Mouse (Mus musculus): ENCODE measurements at regions not wholly inside any gene's neighbourhood (a gene's known extent, or its start where the extent isn't known, plus 50 kb on each side); places are given as distances from the start of the nearest gene placed in this dataset.

GRCm38 (mm10) chr3:21859436-21859835, 217.0 kb upstream of the Tbl1xr1 start:
- TF ChIP-seq CTCF (IDR thresholded peaks at IDR 0.05) (no peak), EP300 (IDR thresholded peaks at IDR 0.05) (no peak)
